Mouse (Mus musculus) right cerebral cortex, postnatal 10 days (tissue): ENCODE measurements around the gene Caprin1.

Experiments
- DNase-seq, 2 experiments: peaks; one replicate each; pipeline ENCODE4 v3.0.0; 2021; ENCODE audit warnings: low spot score in 2 of 2

Gene Caprin1

DNA sequence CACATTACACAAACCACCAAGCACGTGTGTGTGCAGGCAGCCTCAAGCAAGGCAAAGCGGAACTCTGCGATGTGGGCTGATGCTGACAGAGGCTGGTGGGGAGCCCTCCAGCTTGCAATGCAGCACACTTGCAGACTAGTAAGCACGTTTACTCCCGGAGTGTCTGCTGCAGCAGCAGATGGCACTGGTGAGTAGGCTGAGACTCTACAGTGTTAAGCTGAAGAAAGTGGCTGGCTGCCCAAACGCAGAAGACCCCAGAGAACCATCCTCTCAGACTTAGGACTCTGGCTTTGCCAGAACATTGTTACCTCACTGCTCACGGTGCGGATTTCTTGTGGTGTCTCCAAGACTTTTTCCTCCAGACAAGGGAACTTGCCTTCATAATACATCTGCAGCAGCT, 66.5 kb downstream of the Caprin1 start:
- peak; percentile 79 to 89 for DNase-seq

DNA sequence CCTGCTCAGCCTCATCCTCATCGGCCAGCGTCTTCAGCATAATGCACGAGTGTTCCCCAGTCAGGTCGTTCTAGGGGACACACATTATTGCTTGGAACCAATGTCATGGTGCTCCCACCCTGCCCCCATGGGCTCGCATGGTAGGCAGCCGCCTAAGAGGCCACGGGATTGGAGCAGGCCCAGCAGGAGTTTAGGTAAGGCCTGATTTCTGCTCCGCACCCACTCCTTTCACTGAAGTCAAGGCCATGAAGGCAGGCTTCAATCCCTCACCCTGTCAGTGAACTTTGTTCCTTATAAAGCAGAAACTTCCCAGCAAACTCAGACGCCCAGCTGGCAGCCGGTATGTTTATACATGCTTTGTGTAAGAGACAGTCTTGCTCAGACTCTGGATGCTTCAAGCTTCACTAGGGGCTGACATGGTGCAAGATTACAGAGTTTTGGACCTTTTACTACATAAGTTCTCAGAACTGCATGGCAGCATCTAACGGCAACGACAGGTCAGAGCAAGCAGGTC, 69.4 kb downstream of the Caprin1 start:
- DNase-seq = no peak

DNA sequence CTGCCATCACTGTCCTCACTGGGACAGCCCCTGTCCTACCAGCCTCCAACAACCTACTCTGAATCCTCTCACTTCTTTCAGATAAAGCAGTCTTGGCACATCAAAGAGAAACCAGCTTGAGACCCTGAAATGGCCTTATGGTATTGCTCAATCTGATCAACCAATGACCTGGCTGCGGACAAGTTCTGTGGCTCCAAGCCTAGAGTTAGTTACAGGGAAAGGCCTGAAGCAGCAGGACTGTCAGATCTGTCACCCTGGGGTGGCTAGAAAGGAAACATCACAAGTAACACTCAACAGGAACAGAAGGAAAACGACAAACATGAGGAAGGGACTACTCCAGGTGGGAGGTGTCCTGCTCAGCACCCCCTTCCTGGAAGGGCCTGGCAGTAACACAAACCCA, 72.9 kb downstream of the Caprin1 start:
- DNase-seq = no peak

DNA sequence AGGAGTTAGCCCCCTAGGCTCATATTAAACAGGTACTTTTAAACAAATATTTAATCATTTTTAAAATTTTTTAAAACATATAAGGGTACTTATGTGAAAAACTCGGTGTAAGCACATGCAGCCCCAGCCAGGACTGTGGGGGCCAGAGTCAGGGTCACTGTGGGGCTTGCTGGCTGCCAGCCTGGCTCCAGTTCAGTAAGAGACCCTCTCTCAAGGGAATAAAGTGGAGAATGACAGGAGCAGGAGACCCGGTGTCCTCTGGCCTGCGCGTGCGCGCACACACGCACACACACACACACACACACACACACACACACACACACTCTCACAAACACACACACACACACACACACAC, 78.2 kb downstream of the Caprin1 start:
- no peak for DNase-seq

DNA sequence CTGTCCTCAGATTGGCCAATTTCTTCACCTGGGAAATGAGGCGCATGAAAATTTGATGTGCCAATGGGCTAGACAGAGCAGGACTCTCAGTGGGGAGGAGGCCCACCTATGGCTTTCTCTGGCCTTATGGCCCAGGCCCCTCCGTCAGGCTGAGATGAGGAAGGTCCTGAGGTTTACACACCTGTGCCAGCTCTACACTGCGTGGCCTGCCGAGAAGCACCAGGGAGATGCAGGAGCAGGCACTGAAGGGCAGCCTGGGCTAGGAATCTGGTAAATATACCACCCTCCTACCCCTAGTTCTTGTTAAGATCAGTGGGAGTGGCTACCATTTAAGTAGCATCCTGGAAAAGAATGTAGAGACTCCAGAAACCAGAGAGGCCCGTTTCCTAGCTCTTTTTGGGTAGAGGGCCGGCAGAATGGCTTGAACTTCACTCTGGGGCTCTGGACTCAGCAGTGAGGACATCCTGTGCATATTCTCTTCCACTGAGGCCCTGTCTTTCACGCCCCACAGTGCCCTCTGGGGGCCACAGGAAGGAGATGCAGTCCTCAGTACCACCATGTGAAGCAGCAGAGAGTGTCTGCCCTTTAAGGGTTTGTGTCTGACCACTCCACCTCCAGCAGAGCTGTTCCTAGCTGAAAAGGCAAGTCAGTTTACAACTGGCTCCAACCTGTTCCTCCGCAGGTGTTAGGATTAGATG, 78.7 kb downstream of the Caprin1 start:
- DNase-seq = peak; percentile 78 to 82

DNA sequence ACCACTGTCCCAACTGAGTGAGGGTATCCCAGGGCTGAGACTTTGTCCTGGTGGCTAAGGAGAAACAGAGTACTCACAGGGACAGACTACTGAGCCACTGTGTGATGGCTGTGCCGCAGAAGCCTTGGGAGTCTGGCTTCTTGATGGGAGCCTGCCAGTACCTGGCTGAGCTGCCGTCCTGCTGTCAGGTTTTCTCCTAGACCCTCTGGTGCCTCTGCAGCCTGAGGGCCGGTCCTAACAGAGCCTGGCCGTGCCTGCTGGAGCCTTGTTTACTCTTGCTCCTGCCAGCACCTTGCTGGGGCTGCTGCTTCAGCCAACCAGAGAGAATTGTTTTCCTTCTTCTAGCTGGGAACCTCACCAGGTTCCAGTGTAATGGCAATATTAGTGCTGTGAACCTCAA, 83.0 kb downstream of the Caprin1 start:
- no peak for DNase-seq

DNA sequence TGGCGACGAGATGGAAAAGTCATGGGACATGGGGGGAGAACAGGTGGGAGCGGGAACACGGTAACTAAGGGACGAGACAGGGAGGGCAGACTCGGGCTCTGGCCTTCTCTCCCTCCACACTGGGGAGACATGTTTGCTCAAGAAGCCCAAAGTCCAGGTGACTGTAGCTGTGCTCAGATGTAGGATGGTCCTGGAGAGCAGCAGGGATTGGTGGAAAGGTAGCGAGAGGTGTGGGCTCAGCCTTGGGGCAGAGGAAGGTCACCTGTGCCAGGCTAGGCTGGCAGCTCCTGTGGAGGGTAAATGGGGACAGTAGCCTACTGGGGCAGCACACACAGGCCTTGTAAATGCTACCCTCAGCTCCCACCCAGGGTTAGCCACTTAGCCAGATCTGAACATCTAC, 83.6 kb downstream of the Caprin1 start:
- no peak for DNase-seq
